Mouse (Mus musculus) lung, embryonic 14.5 days (tissue): ENCODE data around the gene Rab37. TPM values are rescaled to one million over a fixed set of nuclear protein-coding genes. Genes with fewer than 3 reads are reported as not detected.

Experiments used
- ATAC-seq: fragments of 200-750 bp; cut with Nextera tagmentation; 2 replicates; pipeline ENCODE4 v1.8.0; 2017; ENCODE audit warnings: mild to moderate bottlenecking, moderate TSS enrichment, moderate library complexity; ENCODE audit not compliant: insufficient read depth
- DNase-seq: peaks from one replicate; pipeline ENCODE4 v3.0.0-alpha.2; 2015
- H3K27ac ChIP-seq: fragments of 300-500 bp; sonication (generic); 2 replicates; pipeline ENCODE4 v1.5.1; 2014; ENCODE audit warnings: low read depth, mild to moderate bottlenecking, moderate library complexity
- H3K27me3 ChIP-seq: fragments of 300-500 bp; sonication (generic); 2 replicates; pipeline ENCODE4 v1.6.1; 2014; ENCODE audit warnings: low read length, control low read depth; ENCODE audit not compliant: insufficient read depth
- H3K36me3 ChIP-seq: fragments of 300-500 bp; sonication (generic); 2 replicates; pipeline ENCODE4 v1.6.1; 2014; ENCODE audit warnings: control low read depth; ENCODE audit not compliant: insufficient read depth
- H3K4me1 ChIP-seq: fragments of 300-500 bp; sonication (generic); 2 replicates; pipeline ENCODE4 v1.6.1; 2014; ENCODE audit warnings: antibody characterized with exemption, control low read depth; ENCODE audit not compliant: insufficient read depth
- H3K4me2 ChIP-seq: fragments of 300-500 bp; sonication (generic); 2 replicates; pipeline ENCODE4 v1.6.1; 2014; ENCODE audit warnings: mild to moderate bottlenecking
- H3K4me3 ChIP-seq: fragments of 300-500 bp; sonication (generic); 2 replicates; pipeline ENCODE4 v1.5.1; 2014; ENCODE audit warnings: low read depth, low read length
- H3K9ac ChIP-seq: fragments of 300-500 bp; sonication (generic); 2 replicates; pipeline ENCODE4 v1.6.1; 2014
- H3K9me3 ChIP-seq: fragments of 300-500 bp; sonication (generic); 2 replicates; pipeline ENCODE4 v1.6.1; 2016; ENCODE audit warnings: low read depth, low read length, control low read depth
- CTCF ChIP-seq: IDR thresholded peaks from 2 replicates; pipeline ENCODE4 v1.5.1; 2016; ENCODE audit warnings: antibody characterized with exemption, low read depth
- WGBS: fragments of 180-500 bp; shearing (Covaris S2); extraction: QIAGEN DNeasy Blood & Tissue Kit; methylation state at CpG from one replicate; pipeline ENCODE4 v1.1.7; 2014; 5-methylcytosine and 5-hydroxymethylcytosine counted together
- polyA plus RNA-seq: library from polyadenylated mRNA; unstranded; fragments of >200 nt; fragmentation: Nextera tagmentation; extraction: Ambion mirVana; gene quantifications from 2 replicates; pipeline ENCODE4 v1.2.1, GENCODE M21; 2014

Gene Rab37
- polyA plus RNA-seq, 1 experiment from 2014 or later: 0.55 TPM

- no peak overlapping the region; the same call in 1 of the 2 replicates for H3K9ac ChIP-seq
- peak overlapping the region; percentile 10 for H3K4me3 ChIP-seq
- no peaks in the 10 kb centered on the region for H3K4me1 ChIP-seq
- ATAC-seq (peak; percentile 71; the same call in 1 of the 2 replicates), DNase-seq (peak; percentile 91)
- H3K9me3 ChIP-seq: no peaks in the 10 kb centered on the region
- WGBS: 4% methylated on average over 15 of the region's 15 CpGs
- no peak overlapping the region for H3K27ac ChIP-seq
- H3K4me2 ChIP-seq: peak overlapping the region; percentile 45
- H3K27me3 ChIP-seq: peaks cover 22% of the 10 kb centered on the region
- no peaks in the 10 kb centered on the region for H3K36me3 ChIP-seq
- no peak for TF ChIP-seq CTCF
Measured at GRCm38 (mm10) chr11:115151755-115152429, 60.7 kb downstream of the Rab37 start.

- no peak for ATAC-seq
Measured at GRCm38 (mm10) chr11:115153088-115153487, 61.9 kb downstream of the Rab37 start.

GRCm38 (mm10) chr11:115153699-115154292 lies 62.6 kb downstream of the Rab37 start:
- TF ChIP-seq CTCF: peak; percentile 89
- under 1% methylated on average over 35 of the region's 35 CpGs for WGBS
- H3K4me2 ChIP-seq: peak overlapping the region; percentile 53
- ATAC-seq: peak; percentile 62; the same call in 1 of the 2 replicates
- H3K9ac ChIP-seq: 0 out of 2 replicates have a peak overlapping the region, but pooled peaks have one; percentile 28
- H3K4me1 ChIP-seq: peaks cover 7% of the 10 kb centered on the region
- DNase-seq: peak; percentile 81
- peaks cover 22% of the 10 kb centered on the region for H3K27me3 ChIP-seq
- no peaks in the 10 kb centered on the region for H3K36me3 ChIP-seq
- H3K9me3 ChIP-seq: no peaks in the 10 kb centered on the region
- peak overlapping the region; percentile 28 for H3K4me3 ChIP-seq
- no peak overlapping the region for H3K27ac ChIP-seq

More at GRCm38 (mm10) chr11:115153088-115153487, 61.9 kb downstream of the Rab37 start:
- Histone ChIP-seq H3K27me3 (peaks cover 22% of the 10 kb centered on the region), H3K36me3 (no peaks in the 10 kb centered on the region), H3K27ac (no peak overlapping the region), H3K4me3 (no peak overlapping the region), H3K9me3 (no peaks in the 10 kb centered on the region), H3K4me2 (no peak overlapping the region), H3K9ac (no peak overlapping the region), H3K4me1 (peaks cover 2% of the 10 kb centered on the region)
- no peak for DNase-seq
- no peak for TF ChIP-seq CTCF
- 76% methylated on average over 9 of the region's 9 CpGs for WGBS

GRCm38 (mm10) chr11:115155053-115155634 lies 63.9 kb downstream of the Rab37 start:
- DNase-seq: no peak
- no peaks in the 10 kb centered on the region for H3K36me3 ChIP-seq
- no peaks in the 10 kb centered on the region for H3K9me3 ChIP-seq
- peaks cover 7% of the 10 kb centered on the region for H3K4me1 ChIP-seq
- no peak overlapping the region for H3K4me3 ChIP-seq
- no peak overlapping the region for H3K9ac ChIP-seq
- H3K27ac ChIP-seq: no peak overlapping the region
- TF ChIP-seq CTCF: no peak
- whole genome bisulfite sequencing: 3% methylated on average over 5 of the region's 5 CpGs
- no peak for ATAC-seq
- no peak overlapping the region for H3K4me2 ChIP-seq
- H3K27me3 ChIP-seq: peaks cover 22% of the 10 kb centered on the region

- Histone ChIP-seq H3K9me3 (no peaks in the 10 kb centered on the region), H3K9ac (no peak overlapping the region), H3K4me3 (no peak overlapping the region), H3K27ac (peak overlapping the region; percentile 72), H3K4me2 (0 out of 2 replicates have a peak overlapping the region, but pooled peaks have one; percentile 15), H3K27me3 (peaks cover 28% of the 10 kb centered on the region), H3K4me1 (peaks cover 11% of the 10 kb centered on the region), H3K36me3 (no peaks in the 10 kb centered on the region)
- 20% methylated on average over 12 of the region's 12 CpGs for WGBS
- no peak for TF ChIP-seq CTCF
- no peak for ATAC-seq
- DNase-seq: peak; percentile 43
Measured at GRCm38 (mm10) chr11:115157933-115158719, 66.9 kb downstream of the Rab37 start.

- Histone ChIP-seq H3K9me3 (no peaks in the 10 kb centered on the region), H3K9ac (no peak overlapping the region), H3K4me3 (no peak overlapping the region), H3K36me3 (no peaks in the 10 kb centered on the region), H3K27me3 (peaks cover 25% of the 10 kb centered on the region), H3K4me2 (no peak overlapping the region), H3K27ac (no peak overlapping the region), H3K4me1 (peaks cover 11% of the 10 kb centered on the region)
- ATAC-seq (no peak), DNase-seq (peak; percentile 70)
- TF ChIP-seq CTCF: peak; percentile 82
- WGBS: 48% methylated on average over 11 of the region's 11 CpGs
Measured at GRCm38 (mm10) chr11:115160016-115160797, 69.0 kb downstream of the Rab37 start.
